Mouse (Mus musculus): ENCODE data around the gene Ccdc102a. TPM values are rescaled to one million over a fixed set of nuclear protein-coding genes. Genes with fewer than 3 reads are reported as not detected.
A peak's percentile ranks its signal among the peaks of the same experiment; 100 is the strongest.

Gene Ccdc102a
- 1 to 10 TPM; 1.1 to 2.1 TPM for total RNA-seq (2021)

DNA sequence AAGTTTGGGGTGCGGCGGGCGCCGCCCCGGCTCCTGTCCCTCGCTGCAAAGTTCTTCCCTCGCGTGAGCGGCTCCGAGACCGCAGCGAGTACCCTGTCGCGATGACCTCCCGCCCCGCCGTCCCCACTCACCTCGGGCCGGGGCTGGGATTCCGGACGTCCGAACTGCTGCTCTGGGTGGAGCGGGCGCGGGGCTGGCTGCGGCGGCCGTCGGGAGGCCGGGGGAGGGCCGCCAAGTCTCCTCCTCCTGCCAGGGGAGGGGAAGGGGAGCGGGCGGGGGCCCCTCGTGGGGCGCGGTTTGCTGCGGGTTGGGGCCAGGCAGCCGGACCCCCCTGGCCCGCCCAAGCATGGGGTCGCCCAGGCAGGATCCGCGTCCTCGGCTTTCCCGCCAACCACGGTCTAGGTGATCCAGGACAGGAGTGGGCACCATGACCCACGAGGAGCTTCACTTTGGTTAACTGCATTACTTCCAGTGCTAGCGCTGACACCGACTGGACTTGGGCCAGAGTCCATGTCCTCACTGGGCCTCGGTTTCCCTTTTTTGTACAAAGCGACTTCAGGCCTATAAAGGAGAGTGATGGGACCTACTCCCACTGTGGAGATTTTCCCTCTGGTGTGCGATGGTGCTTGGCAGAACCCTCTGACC, at the start of gene Ccdc102a:
Gene Ccdc102a, minus strand, starts transcription at position 248 of the 645 bp plus-strand sequence.
- no peak for DNase-seq

- DNase-seq = no peak
These were observed 49.7 kb upstream of the Ccdc102a start for GRCm38 (mm10) chr8:94967554-94967953.

DNA sequence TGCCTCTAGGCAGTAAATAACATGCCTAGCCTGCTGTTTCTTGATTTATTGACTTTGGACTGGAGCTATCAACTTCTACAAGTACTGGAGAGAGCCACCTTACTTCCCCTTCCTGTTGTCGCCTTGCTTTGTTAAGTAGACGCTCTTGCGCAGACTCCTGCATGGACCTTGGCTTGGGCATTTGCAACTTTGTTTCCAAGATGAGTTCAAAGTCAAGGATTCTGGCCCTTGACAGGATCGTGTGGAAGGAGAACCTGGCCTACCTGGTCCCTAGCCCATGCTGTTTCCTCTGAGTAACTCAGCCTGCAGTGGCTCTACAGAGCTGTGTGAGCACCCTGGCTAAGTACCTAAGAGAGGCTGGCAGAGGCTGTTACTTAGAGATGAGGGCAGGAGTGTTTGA, 49.2 kb upstream of the Ccdc102a start:
- DNase-seq = no peak

GRCm38 (mm10) chr8:94966578-94966977, 48.7 kb upstream of the Ccdc102a start:
- no peak for DNase-seq

GRCm38 (mm10) chr8:94964828-94965227, 46.9 kb upstream of the Ccdc102a start:
- no peak for DNase-seq

DNA sequence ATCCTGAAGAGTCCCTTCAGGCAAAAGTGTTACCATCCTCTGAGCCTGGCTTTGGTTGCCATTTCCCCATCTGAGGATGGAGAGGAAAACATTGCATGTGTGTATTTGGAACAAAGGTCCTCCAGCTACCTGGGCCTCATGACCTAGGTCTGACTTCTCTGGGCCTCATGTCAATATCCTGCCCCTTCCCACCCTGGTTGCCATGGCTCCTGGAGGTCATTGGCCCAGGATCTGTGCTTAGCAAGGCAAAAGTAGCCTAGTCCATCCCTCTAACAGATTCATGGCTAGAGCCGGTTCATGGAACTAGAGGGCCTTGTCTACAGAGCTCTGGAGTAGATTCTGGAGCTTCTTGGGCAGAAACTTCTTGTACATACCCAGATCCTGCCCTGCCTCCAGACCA, 44.3 kb upstream of the Ccdc102a start:
- DNase-seq = no peak

- no peak for DNase-seq
These were observed 38.2 kb upstream of the Ccdc102a start for GRCm38 (mm10) chr8:94956078-94956574.

- DNase-seq = no peak
These were observed 37.2 kb upstream of the Ccdc102a start for GRCm38 (mm10) chr8:94954921-94955758.

DNA sequence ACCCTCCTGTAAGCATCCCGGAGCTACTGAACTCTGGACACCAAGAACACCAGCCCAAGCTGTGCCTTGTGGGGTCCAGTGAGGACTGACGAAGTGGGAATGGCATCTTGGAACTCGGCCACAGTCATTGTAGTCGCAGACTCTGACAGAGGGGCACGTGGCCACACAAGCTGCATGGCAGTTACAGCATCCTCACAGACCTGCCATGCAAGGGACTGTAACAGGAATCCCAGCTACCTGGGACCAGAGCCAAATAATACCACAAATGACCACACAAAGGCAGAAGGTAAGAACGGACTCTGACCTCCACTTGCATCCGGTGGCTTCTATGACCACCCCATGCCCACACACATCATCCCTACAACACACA, 36.5 kb upstream of the Ccdc102a start:
- no peak for DNase-seq

DNA sequence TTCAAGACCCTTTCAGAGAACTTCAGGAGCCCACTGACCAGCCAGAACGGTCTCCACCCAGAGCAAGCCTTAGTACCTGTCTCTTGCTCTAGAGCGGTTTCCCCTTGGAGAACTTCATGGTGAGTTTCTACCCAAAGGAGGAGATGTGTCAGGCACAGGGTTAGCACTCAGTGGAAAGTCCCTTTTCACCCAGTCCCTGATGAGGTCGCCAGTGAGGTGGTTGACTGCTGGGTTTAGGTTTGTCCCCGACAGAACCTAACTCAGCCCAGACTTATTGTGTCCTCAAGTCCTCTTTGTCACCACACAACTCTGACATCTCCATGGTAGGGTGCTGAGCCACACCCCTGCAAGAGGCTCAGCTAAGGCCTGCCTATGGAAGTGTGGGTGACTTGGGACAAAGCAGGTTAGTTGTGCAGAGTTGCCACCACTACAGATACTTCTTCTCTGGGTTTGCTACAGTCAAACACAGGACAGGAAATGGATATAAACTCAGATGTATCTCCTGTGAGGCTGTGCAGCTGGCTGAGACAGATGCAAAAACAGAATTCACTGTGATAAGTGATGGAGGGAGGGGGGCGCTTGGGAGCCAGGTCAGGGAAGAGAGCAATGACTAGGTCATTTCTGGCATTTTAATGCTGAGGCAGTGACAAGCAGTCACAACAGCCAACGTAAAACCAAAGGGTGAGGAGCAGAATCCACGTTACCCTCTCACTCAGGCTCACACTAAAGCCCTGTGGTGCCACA, 35.9 kb upstream of the Ccdc102a start:
- DNase-seq = no peak

- DNase-seq = no peak
These were observed 34.2 kb upstream of the Ccdc102a start for GRCm38 (mm10) chr8:94952086-94952485.

DNA sequence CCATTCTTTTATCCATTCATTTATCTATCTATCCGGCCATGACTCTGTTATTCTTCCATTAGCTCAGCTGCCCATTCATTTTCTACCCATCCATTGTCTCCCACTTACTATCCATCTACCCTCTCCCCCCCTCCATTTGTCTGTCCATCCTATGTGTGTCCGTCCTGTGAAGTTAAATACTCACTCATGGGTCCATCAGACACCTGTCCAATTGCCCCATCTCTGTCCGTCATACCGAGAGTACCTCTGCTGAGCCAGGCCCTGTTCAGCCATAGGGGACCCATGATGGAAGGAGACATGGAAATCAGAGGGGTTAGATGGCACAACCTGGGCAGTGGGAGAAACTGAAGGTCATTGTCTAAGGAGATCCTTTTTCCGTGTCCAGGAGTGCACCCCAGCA, 32.6 kb upstream of the Ccdc102a start:
- DNase-seq = no peak

GRCm38 (mm10) chr8:94950046-94950445, 32.1 kb upstream of the Ccdc102a start:
- DNase-seq = peak; percentile 75 to 77

DNA sequence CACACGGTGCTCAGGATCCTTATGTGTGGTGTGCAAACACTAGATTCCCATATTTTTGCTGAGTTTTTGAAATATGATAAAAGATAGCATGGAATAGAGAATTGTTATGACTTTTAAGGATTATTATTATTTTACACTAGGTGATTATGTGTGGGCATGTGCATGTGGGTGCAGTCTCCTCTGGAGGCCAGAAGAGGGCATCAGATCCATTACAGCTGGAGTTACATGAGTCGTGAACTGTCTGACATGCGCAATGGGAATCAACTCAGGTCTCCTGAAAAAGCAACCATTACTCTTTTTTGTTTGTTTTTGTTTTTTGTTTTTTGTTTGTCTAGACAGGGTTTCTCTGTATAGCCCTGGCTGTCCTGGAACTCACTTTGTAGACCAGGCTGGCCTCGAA, 31.1 kb upstream of the Ccdc102a start:
- no peak for DNase-seq

GRCm38 (mm10) chr8:94948421-94948820, 30.5 kb upstream of the Ccdc102a start:
- no peak for DNase-seq

DNA sequence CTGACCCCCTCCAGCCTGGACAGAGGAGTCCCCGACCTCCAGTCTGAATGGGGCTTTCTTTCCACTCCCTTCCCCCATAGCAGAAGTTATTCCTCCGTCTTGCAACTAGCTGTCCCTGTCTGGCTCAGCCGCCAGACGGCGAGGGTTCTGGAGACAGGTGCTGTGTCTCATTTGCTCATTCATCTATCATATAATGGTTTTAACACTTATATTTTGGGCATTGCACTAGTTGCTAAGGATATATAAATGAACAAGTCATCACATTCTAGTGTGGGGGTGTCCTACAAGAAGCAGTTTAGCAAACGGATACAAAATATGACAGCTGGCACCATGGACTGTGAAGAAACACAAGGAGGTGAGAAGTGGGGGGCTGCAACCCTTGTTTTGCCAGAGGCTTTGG, 27.3 kb upstream of the Ccdc102a start:
- DNase-seq = peak in 1 of 2 experiments; percentile 22

DNA sequence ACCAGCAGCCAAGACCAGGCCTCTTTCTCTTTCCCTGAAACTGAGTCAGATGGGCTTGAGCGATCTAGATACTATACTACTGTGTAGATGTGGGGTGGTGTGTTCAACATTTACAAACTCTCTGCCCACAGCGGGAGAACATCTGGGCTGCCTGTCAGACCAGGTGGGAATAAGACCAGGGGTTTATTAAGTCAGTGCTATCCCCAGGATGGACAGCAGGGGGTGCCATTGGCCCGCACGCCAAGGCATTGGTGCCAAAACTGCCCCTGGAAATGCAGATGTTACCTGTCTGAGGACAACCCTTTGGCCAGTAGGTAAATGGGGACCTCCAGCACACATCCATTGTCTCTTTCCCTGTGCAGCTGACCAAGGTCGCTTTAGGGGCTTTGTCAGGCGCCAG, 24.7 kb upstream of the Ccdc102a start:
- peak in 1 of 2 experiments; percentile 43 for DNase-seq

GRCm38 (mm10) chr8:94935172-94935571, 17.3 kb upstream of the Ccdc102a start:
- no peak for DNase-seq

GRCm38 (mm10) chr8:94933918-94934317, 16.0 kb upstream of the Ccdc102a start:
- no peak for DNase-seq

DNA sequence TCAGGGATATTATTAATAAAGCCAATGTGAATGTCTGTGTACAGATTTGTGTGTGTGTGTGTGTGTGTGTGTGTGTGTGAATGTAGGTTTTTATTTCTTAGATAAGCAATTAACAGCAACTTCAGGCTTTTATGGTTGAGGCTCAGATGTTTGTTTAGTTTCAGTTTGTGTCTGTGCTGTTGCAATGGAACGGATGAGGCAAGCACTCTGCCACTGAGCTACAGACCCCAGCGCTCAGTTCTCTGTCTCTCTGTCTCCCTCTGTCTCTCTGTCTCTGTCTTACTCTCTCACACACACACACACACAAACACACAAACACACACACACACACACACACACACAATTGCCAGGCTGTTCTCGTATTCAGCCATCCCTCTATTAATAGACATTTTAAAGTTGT, 10.3 kb upstream of the Ccdc102a start:
- DNase-seq = no peak

GRCm38 (mm10) chr8:94923405-94923804, 5.5 kb upstream of the Ccdc102a start, which contains the start of gene Adgrg5:
Gene Adgrg5, plus strand, starts transcription at chr8:94923694.
- DNase-seq = no peak

DNA sequence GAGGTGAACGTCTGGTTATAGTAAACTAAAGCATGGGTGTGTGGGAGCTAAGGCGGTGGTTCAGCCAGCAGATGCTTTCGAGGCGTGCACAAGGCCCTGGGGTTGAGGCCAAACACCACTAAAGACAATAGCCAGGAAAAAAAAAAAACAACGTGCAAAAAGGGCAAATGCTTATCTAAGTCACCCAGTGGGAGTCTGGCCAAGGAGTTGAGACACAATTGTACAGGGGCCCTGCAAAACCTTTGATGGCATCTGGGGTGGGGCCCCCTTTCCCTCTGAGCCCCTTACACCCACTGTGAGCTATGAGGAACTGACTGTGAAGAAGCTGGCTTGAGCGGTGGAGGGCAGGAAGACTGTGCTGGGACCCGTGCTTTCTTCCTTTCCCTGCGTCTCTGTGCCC, 4.7 kb upstream of the Ccdc102a start:
- DNase-seq = no peak

GRCm38 (mm10) chr8:94922176-94922575, 4.3 kb upstream of the Ccdc102a start:
- no peak for DNase-seq

Measured in layer of hippocampus, postnatal 36 days (tissue).